Mouse (Mus musculus) splenic B cell, adult 2 months (primary cell): ENCODE measurements around the gene Olfml2a.
A peak's percentile ranks its signal among the peaks of the same experiment; 100 is the strongest.

ENCODE experiments used
- DNase-seq: peaks from one replicate; pipeline ENCODE4 v3.0.0-alpha.2; 2011; ENCODE audit warnings: low read depth, low spot score
- H3K27me3 ChIP-seq: 2 replicates; pipeline ENCODE4 v1.6.1; 2012; ENCODE audit warnings: mild to moderate bottlenecking, low read length, moderate library complexity, mixed read lengths; ENCODE audit not compliant: control insufficient read depth, poor library complexity, insufficient read depth, severe bottlenecking
- H3K36me3 ChIP-seq: 2 replicates; pipeline ENCODE4 v1.6.1; 2012; ENCODE audit warnings: mild to moderate bottlenecking, low read length, moderate library complexity, mixed read lengths; ENCODE audit not compliant: control insufficient read depth, poor library complexity, insufficient read depth, severe bottlenecking

The Olfml2a gene

DNA sequence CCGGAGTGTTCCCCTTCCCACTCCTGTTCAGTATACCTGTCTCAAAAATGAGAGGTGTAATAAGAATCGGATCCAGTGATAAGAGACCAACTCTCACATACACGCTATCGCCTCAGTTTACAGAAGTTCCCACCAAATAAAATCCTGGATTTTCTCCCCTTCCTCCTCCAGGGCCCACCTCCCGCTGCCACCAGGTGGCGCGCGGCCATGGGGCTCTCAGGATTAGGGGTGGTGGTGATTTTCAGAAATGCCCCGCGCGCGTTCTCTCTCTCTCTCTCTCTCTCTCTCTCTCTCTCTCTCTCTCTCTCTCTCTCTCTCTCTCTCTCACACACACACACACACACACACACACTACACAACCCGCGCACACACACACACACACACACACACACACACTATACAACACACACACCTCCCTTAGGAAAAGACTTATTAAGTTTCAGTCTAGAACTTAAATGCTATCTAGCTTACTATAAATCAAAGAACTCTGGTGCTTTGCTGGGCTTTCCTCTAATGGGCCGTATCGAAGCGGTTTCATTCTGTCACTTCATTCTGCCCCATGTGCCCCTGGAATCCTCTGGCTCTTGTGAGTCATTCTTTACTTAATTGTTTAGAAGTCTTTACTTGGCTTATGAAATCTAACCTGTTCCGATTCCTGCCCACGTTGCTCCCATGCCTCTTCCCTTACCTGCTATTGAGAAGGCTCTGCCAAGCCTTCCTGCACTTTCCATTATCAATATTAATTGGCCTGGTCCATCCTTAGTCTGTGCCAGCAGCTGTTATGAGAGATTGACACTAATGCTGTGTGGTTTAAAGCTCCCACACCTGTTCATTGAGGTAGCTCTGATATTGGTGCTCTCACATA, 4.4 kb upstream of the Olfml2a start, which contains the start of gene Nr6a1:
Nr6a1 (minus strand) TSS at position 574 of the 865 bp plus-strand sequence.
- peak; percentile 76 for DNase-seq
- H3K36me3 ChIP-seq = no peaks in the 10 kb centered on the region
- H3K27me3 ChIP-seq = peaks cover 5% of the 10 kb centered on the region; the same call in 1 of the 2 replicates

DNA sequence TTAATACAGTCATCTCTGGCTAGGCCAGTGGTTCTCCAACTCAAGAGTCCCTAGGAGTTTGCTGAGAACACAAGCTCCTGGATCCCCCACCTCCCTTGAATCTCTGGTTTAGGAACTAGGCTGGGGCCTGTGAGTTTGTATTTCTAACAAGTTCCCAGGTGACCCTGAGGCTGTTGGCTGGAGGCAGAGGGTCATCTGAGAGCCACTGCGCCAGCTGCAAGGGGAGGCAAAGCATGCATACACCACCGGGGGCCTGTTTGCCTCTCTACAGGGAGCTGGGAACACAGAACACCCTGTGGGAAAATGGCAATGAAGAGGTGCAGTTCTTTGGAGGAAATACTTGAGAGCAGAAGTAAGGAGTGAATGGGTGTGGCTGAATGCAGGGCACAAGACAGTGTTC, 1.5 kb upstream of the Olfml2a start:
- DNase-seq = no peak
- Histone ChIP-seq H3K27me3 (peaks cover 5% of the 10 kb centered on the region; the same call in 1 of the 2 replicates), H3K36me3 (no peaks in the 10 kb centered on the region)

GRCm38 (mm10) chr2:38933931-38934330, 2.2 kb downstream of the Olfml2a start:
- Histone ChIP-seq H3K36me3 (no peaks in the 10 kb centered on the region), H3K27me3 (no peaks in the 10 kb centered on the region)
- no peak for DNase-seq

DNA sequence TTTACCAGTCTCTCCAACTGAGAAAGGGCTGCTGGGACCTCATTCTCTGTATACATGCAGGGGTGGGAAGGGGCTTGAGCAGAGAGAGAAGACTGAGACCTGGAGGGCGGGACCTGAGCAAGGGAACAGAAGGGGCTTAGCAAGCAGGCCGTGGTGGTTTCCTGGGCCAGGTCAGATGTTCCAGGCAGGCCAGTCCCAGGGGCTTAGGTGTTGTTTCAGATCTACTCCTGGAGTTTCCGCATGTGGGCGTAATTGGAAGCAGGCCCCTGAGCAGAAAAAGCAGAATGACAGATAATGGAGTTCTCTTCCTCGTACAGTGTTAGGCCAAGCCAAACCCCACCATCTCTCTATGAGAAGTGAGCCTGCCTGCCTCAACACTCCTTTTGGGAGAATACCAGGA, 3.2 kb downstream of the Olfml2a start:
- Histone ChIP-seq H3K27me3 (no peaks in the 10 kb centered on the region), H3K36me3 (no peaks in the 10 kb centered on the region)
- no peak for DNase-seq

GRCm38 (mm10) chr2:38936721-38937378, 5.1 kb downstream of the Olfml2a start:
- no peak for DNase-seq
- Histone ChIP-seq H3K27me3 (no peaks in the 10 kb centered on the region), H3K36me3 (no peaks in the 10 kb centered on the region)

GRCm38 (mm10) chr2:38937396-38937795, 5.6 kb downstream of the Olfml2a start:
- H3K36me3 ChIP-seq = no peaks in the 10 kb centered on the region
- no peaks in the 10 kb centered on the region for H3K27me3 ChIP-seq
- no peak for DNase-seq

- no peak for DNase-seq
- Histone ChIP-seq H3K36me3 (no peaks in the 10 kb centered on the region), H3K27me3 (no peaks in the 10 kb centered on the region)
These were observed 6.2 kb downstream of the Olfml2a start for GRCm38 (mm10) chr2:38938007-38938406.

DNA sequence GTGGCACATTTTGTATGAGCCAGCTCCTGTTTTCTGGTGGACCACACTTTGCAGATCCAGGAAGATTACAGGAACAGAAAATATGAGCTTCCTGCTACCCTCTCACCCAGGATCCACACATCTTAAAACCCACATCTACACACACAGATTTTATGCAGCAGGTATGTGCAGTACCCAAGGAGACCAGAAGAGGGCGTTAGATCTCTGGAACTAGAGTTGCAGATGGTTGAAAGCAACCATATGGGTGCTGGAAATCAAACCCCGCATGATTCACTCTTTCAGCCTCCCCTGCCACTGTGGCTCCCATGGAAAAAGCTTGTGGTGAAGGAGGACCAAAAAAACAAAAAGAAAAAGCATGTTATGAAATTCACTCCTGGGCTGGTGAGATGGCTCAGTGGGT, 7.3 kb downstream of the Olfml2a start:
- no peak for DNase-seq
- Histone ChIP-seq H3K36me3 (no peaks in the 10 kb centered on the region), H3K27me3 (no peaks in the 10 kb centered on the region)

GRCm38 (mm10) chr2:38941426-38941825, 9.6 kb downstream of the Olfml2a start:
- Histone ChIP-seq H3K27me3 (no peaks in the 10 kb centered on the region), H3K36me3 (no peaks in the 10 kb centered on the region)
- DNase-seq = no peak

DNA sequence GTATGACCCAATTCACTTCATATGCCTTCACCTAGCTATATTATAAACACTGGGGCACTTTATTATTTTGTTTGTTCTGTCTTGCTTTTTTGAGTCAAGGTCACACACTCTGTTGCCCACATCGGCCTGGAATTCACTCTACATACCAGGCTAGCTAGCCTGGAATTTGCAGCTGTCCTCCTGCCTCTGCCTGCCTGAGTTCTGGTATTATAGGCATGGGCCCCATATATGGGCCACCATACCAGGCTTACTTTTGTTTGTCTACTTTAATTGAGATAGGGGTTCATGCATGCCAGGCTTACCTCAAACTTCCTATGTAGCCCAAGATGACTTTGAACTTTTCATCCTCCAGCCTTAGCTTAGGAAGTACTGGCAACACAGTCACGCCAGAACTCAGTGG, 10.1 kb downstream of the Olfml2a start:
- no peak for DNase-seq
- Histone ChIP-seq H3K36me3 (no peaks in the 10 kb centered on the region), H3K27me3 (no peaks in the 10 kb centered on the region)

DNA sequence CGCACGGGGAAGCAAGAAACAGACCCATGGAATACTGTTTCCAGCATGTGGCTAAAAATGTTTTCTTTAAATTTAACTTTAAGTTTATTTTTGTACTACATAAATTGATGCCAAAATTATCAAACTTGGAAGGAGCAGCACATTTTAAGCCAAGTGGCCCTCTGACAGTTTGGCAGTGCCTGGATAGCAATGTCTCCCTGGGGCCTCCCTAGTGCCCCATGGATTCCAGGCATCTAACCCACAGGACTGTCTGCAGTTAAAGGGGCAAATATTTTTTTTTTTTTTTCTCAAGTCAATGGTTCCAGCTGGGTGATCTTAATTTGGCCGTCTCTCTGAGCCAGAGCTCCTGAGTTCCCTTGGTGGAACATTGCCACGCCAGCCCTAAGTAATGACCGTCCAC, 11.4 kb downstream of the Olfml2a start:
- Histone ChIP-seq H3K36me3 (no peaks in the 10 kb centered on the region), H3K27me3 (no peaks in the 10 kb centered on the region)
- DNase-seq = no peak

DNA sequence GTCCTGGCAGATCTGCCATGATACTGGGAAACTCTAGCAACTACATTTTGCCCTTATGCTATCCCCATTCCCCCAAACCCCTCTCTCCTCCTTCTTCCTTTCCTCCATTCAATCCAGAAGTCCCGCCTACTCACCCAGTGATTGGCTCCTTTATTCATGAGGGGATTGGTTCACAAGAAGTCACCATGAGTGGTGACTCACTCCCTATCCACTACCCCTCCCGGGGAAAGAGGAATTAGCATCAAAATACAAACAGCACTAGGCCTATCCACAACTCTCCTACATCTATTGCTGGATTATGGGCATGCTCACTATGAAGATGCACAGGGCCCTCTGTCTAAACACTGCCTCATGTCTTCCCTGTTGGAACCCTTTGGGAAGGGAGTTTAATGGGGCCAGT, 12.2 kb downstream of the Olfml2a start:
- Histone ChIP-seq H3K27me3 (no peaks in the 10 kb centered on the region), H3K36me3 (no peaks in the 10 kb centered on the region)
- DNase-seq = no peak

DNA sequence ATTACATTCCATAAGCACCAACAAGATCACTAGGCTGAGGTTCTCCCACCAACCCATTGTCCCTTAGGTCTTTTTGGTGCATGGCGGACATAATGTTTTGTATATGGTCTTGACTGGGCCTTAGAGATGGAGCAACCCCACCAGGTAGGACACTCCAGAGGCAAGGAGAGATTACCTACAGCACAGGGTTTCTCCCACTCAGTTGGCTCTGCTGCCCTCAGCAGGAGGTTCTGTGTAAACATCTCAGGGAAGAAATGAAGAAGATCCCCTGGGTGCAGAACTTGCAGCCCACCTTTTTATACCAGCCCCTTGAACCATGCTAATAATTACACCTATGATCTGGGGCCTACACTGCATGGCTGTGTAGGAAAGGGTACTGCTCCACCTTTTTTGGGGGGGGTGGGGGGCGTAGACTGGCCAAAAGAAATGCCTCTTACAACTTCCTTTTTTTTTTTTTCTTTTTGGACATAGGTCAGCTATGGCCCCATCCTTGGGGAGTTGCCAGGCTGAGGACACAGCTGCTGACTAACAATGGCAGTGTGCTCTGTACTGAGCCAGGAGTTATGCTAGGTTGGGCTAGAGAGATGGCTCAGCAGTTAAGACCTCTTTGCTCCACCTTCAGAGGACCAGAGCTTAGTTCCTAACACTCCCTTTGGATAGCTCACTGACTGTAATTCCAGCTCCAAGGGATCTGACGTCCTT, 12.8 kb downstream of the Olfml2a start:
- no peak for DNase-seq
- H3K36me3 ChIP-seq = no peaks in the 10 kb centered on the region
- no peaks in the 10 kb centered on the region for H3K27me3 ChIP-seq

DNA sequence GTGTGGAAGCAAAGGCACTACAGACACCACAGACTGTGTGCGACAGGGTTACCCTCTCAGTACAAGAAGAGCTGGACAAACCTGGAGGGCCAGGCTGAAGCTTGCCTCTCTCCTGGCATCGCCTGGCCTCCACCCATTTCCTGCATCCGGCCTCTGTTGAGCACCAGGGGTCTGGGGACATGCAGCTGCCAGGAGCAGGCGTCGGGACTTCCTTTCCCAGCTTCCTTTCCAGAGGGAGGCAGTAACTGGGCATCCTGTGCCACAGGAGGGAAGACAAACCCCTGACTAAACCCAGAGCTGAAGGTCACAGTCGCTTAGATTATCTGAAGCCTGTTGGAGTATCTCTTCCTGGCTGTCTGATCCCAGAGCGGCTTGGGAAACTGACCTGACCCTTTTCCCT, 15.8 kb downstream of the Olfml2a start:
- Histone ChIP-seq H3K36me3 (no peaks in the 10 kb centered on the region), H3K27me3 (no peaks in the 10 kb centered on the region)
- no peak for DNase-seq

DNA sequence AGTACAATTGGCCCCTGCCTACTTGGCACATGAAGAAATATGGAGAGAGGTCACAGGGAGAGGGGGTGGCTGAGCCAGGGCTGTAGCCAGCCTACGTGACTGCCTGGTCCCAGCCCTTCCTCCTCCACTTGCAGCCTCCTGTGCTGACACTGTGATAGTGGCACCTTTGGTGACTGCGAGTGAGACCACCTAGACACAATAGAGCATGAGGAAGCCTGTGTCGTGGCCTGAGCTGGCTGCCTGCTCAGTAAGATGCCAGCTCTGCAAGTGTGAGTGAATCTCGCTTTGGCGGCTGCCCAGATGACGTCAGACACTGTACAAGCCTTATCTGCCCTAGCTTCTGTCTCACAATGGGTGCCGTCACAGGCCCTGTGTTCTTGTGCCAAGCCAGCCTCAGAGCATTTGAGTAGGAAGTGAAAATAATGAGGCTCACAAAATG, 18.5 kb downstream of the Olfml2a start:
- no peak for DNase-seq
- H3K36me3 ChIP-seq = no peaks in the 10 kb centered on the region
- H3K27me3 ChIP-seq = no peaks in the 10 kb centered on the region
